Comparison of ENCODE assay signal across 8 mouse cellular contexts in genomic region chr12:111434745-111435327, GRCm38 (mm10). TPM values are rescaled to one million over a fixed set of nuclear protein-coding genes. Genes with fewer than 3 reads are reported as not detected.
DNase-seq lines count a peak whose midpoint lies in the region; ATAC-seq and TF ChIP-seq lines count a peak whose summit lies in the region.

No protein-coding gene starts in this region.

- WGBS in heart, embryonic 14.5 days, result 13% methylated on average over 8 of the region's 8 CpGs
- WGBS in liver, adult 2 months, result 45% methylated on average over 8 of the region's 8 CpGs

- no peak overlapping the region for H3K9ac ChIP-seq in heart, embryonic 14.5 days (ENCODE audit: low read length)
- H3K9ac ChIP-seq in liver, adult 2 months (ENCODE audit: low read depth, low read length), result no peak overlapping the region

- no peak overlapping the region for H3K4me3 ChIP-seq in C2C12 (ENCODE audit: insufficient read depth, poor library complexity, severe bottlenecking)
- H3K4me3 ChIP-seq in heart, embryonic 14.5 days (ENCODE audit: control insufficient read depth in 1 of 2, insufficient read depth in 1 of 2, low read depth in 1 of 2, low read length in 2 of 2), result no peak overlapping the region
- H3K4me3 ChIP-seq in liver, adult 2 months (ENCODE audit: insufficient read depth, low read depth, low read length), result no peak overlapping the region

- no peaks in the 10 kb centered on the region for H3K79me3 ChIP-seq in C2C12 (ENCODE audit: low read depth)

- no peak overlapping the region for H3ac ChIP-seq in C2C12 (ENCODE audit: control insufficient read depth, insufficient read length, low read depth)

- TF ChIP-seq CTCF in C2C12 (IDR thresholded peaks at IDR 0.05; ENCODE audit: control insufficient read depth, insufficient read depth, insufficient read length), result no peak
- TF ChIP-seq CTCF in liver, adult 2 months (IDR thresholded peaks at IDR 0.05; ENCODE audit: low read depth, low read length), result no peak

- peak; percentile 57 for ATAC-seq in heart, embryonic 14.5 days (ENCODE audit: insufficient number of reproducible peaks, insufficient read depth, low FRiP score, low read depth)

- H3K27ac ChIP-seq in heart, embryonic 14.5 days (replicated peaks in 1 of 2; ENCODE audit: control insufficient read depth in 1 of 2, insufficient read depth in 1 of 2, low read depth in 2 of 2, low read length in 2 of 2), result peak overlapping the region; percentile 42 to 72; a peak in 3 of 4 replicates
- H3K27ac ChIP-seq in liver, adult 2 months (replicated peaks; ENCODE audit: insufficient read depth, low read depth, low read length), result 0 out of 2 replicates have a peak overlapping the region, but pooled peaks have one; percentile 8

- no peaks in the 10 kb centered on the region for H3K27me3 ChIP-seq in C2C12 (ENCODE audit: control insufficient read depth, insufficient read depth, insufficient read length)
- H3K27me3 ChIP-seq in heart, embryonic 14.5 days (ENCODE audit: control insufficient read depth, insufficient read depth, low read length), result peaks cover 51% of the 10 kb centered on the region
- H3K27me3 ChIP-seq in liver, adult 2 months (ENCODE audit: control insufficient read depth, insufficient read depth, low read length), result no peaks in the 10 kb centered on the region

- no peaks in the 10 kb centered on the region for H3K9me3 ChIP-seq in heart, embryonic 14.5 days (ENCODE audit: control insufficient read depth, low read length)

- H3K79me2 ChIP-seq in C2C12 (ENCODE audit: control insufficient read depth, insufficient read depth), result peaks cover 19% of the 10 kb centered on the region
- no peaks in the 10 kb centered on the region for H3K79me2 ChIP-seq in liver, adult 2 months (ENCODE audit: control insufficient read depth, insufficient read depth, low read length)

- peak overlapping the region; percentile 3; the same call in 1 of the 2 replicates for H3K4me2 ChIP-seq in heart, embryonic 14.5 days (ENCODE audit: low read length)

- H3K36me3 ChIP-seq in C2C12 (ENCODE audit: control insufficient read depth, insufficient read depth), result no peaks in the 10 kb centered on the region
- no peaks in the 10 kb centered on the region for H3K36me3 ChIP-seq in heart, embryonic 14.5 days (ENCODE audit: control insufficient read depth, insufficient read depth, low read length)
- H3K36me3 ChIP-seq in liver, adult 2 months (ENCODE audit: control insufficient read depth, insufficient read depth, low read length), result no peaks in the 10 kb centered on the region

- peaks cover 22 to 42% of the 10 kb centered on the region in 2 experiments for H3K4me1 ChIP-seq in heart, embryonic 14.5 days (ENCODE audit: control insufficient read depth in 2 of 2, insufficient read depth in 2 of 2, low read length in 2 of 2)
- peaks cover 26% of the 10 kb centered on the region for H3K4me1 ChIP-seq in liver, adult 2 months (ENCODE audit: control insufficient read depth, insufficient read depth, low read length)

- TF ChIP-seq POLR2A in liver, adult 2 months (IDR thresholded peaks at IDR 0.05; ENCODE audit: extremely low read depth, insufficient read depth, low read length), result no peak

- peak; percentile 74 for DNase-seq in adrenal gland, adult 2 months
- no peak for DNase-seq in adrenal gland, adult 8-10 months
- DNase-seq in liver, adult 2 months (ENCODE audit: extremely low read depth, low read depth, low spot score), result no peak
- DNase-seq in thymus, postnatal 36 days, result no peak
- no peak for DNase-seq in gastrocnemius, postnatal 10 days
- no peak for DNase-seq in B cell, adult 2 months

TF ChIP-seq in C2C12, 6 proteins besides CTCF, POLR2A, EP300 and RAD21:
- TF ChIP-seq USF1 (IDR thresholded peaks at IDR 0.05; ENCODE audit: low read depth), result no peak
- TF ChIP-seq FOSL1 (IDR thresholded peaks at IDR 0.05; ENCODE audit: insufficient read depth, low read length, poor library complexity, severe bottlenecking), result no peak
- no peak for TF ChIP-seq MAX (IDR thresholded peaks at IDR 0.05)
- TF ChIP-seq CEBPB (IDR thresholded peaks at IDR 0.05; ENCODE audit: low read depth), result no peak
- TF ChIP-seq MYOD1 (IDR thresholded peaks at IDR 0.05; ENCODE audit: control insufficient read depth, insufficient read length, low read depth), result peak; percentile 45

RNA-seq across cellular contexts. Expression of gene Tnfaip2, which starts 7.4 kb away (rescaled TPM):
- 10 to 100 TPM; 12.2 to 19.5 TPM for total RNA-seq in adrenal gland, adult 2 months (2021)
- 15.8 and 22.7 TPM in 2 replicates for polyA plus RNA-seq in adrenal gland, adult 2 months (2012; rRNA removed)
- total RNA-seq in adrenal gland, adult 8-10 months (2022), result 10 to 100 TPM; 14.3 to 28.0 (median 17.7) TPM
- polyA plus RNA-seq in C2C12 (2012; fragmentation: generic; extraction: Trizol), result 119 TPM
- polyA plus RNA-seq in heart, embryonic 14.5 days (2014; fragmentation: Nextera tagmentation; extraction: Ambion mirVana), result 5.5 and 6.9 TPM in 2 replicates
- total RNA-seq in liver, adult 2 months (2014; rRNA removed), result 10.0 and 14.6 TPM in 2 replicates
- 28.9 and 29.1 TPM in 2 replicates for polyA plus RNA-seq in liver, adult 2 months (2012; rRNA removed)
- 10 to 100 TPM; 37.0 to 47.7 TPM for total RNA-seq in gastrocnemius, postnatal 10 days (2021)

RNA-seq across cellular contexts. Expression of gene Exoc3l4, which starts 18.0 kb away (rescaled TPM):
- 1 to 10 TPM; 4.7 to 7.7 TPM for total RNA-seq in adrenal gland, adult 2 months (2021)
- 12.7 and 13.9 TPM in 2 replicates for polyA plus RNA-seq in adrenal gland, adult 2 months (2012; rRNA removed)
- 10 to 100 TPM in 1 of 4 experiments, 1 to 10 TPM in 3; 3.2 to 10.0 (median 7.8) TPM for total RNA-seq in adrenal gland, adult 8-10 months (2022)
- polyA plus RNA-seq in C2C12 (2012; fragmentation: generic; extraction: Trizol), result 58.3 TPM
- polyA plus RNA-seq in heart, embryonic 14.5 days (2014; fragmentation: Nextera tagmentation; extraction: Ambion mirVana), result 8.1 and 9.4 TPM in 2 replicates
- total RNA-seq in liver, adult 2 months (2014; rRNA removed), result 1.0 and 1.2 TPM in 2 replicates
- polyA plus RNA-seq in liver, adult 2 months (2012; rRNA removed), result 3.0 and 3.4 TPM in 2 replicates
- total RNA-seq in gastrocnemius, postnatal 10 days (2021), result 10 to 100 TPM; 20.3 to 26.0 TPM

RNA-seq across cellular contexts. Expression of gene Lbhd2, which starts 28.2 kb away (rescaled TPM):
- total RNA-seq in adrenal gland, adult 2 months (2021), result under 1 TPM; 0.46 to 0.48 TPM
- polyA plus RNA-seq in adrenal gland, adult 2 months (2012; rRNA removed), result 0.17 and 0.30 TPM in 2 replicates
- 1 to 10 TPM in 1 of 4 experiments, under 1 TPM in 3; 0.67 to 1.0 (median 0.78) TPM for total RNA-seq in adrenal gland, adult 8-10 months (2022)
- not detected for polyA plus RNA-seq in C2C12 (2012; fragmentation: generic; extraction: Trizol)
- polyA plus RNA-seq in heart, embryonic 14.5 days (2014; fragmentation: Nextera tagmentation; extraction: Ambion mirVana), result 1.2 TPM in 1 of 2 replicates, not detected in the other
- not detected in 2 replicates for total RNA-seq in liver, adult 2 months (2014; rRNA removed)
- not detected in 2 replicates for polyA plus RNA-seq in liver, adult 2 months (2012; rRNA removed)
- under 1 TPM in 1 of 2 experiments, not detected in 1; 0.70 TPM for total RNA-seq in gastrocnemius, postnatal 10 days (2021)

RNA-seq across cellular contexts. Expression of gene Gm266, which starts 50.8 kb away (rescaled TPM):
- under 1 TPM in 1 of 2 experiments, not detected in 1; 0.23 TPM for total RNA-seq in adrenal gland, adult 2 months (2021)
- polyA plus RNA-seq in adrenal gland, adult 2 months (2012; rRNA removed), result 0.10 and 1.2 TPM in 2 replicates
- total RNA-seq in adrenal gland, adult 8-10 months (2022), result not detected
- 2.1 TPM for polyA plus RNA-seq in C2C12 (2012; fragmentation: generic; extraction: Trizol)
- 1.1 and 1.4 TPM in 2 replicates for polyA plus RNA-seq in heart, embryonic 14.5 days (2014; fragmentation: Nextera tagmentation; extraction: Ambion mirVana)
- not detected in 2 replicates for total RNA-seq in liver, adult 2 months (2014; rRNA removed)
- polyA plus RNA-seq in liver, adult 2 months (2012; rRNA removed), result not detected in 2 replicates
- total RNA-seq in gastrocnemius, postnatal 10 days (2021), result 1 to 10 TPM; 4.7 to 6.5 TPM

RNA-seq across cellular contexts. Expression of gene Cdc42bpb, which starts 57.3 kb away (rescaled TPM):
- 100 to 1,000 TPM; 119 to 120 TPM for total RNA-seq in adrenal gland, adult 2 months (2021)
- 339 and 354 TPM in 2 replicates for polyA plus RNA-seq in adrenal gland, adult 2 months (2012; rRNA removed)
- total RNA-seq in adrenal gland, adult 8-10 months (2022), result 100 to 1,000 TPM; 112 to 162 (median 141) TPM
- polyA plus RNA-seq in C2C12 (2012; fragmentation: generic; extraction: Trizol), result 48.1 TPM
- 27.0 and 28.9 TPM in 2 replicates for polyA plus RNA-seq in heart, embryonic 14.5 days (2014; fragmentation: Nextera tagmentation; extraction: Ambion mirVana)
- 19.5 and 28.7 TPM in 2 replicates for total RNA-seq in liver, adult 2 months (2014; rRNA removed)
- 96.3 and 122 TPM in 2 replicates for polyA plus RNA-seq in liver, adult 2 months (2012; rRNA removed)
- total RNA-seq in gastrocnemius, postnatal 10 days (2021), result 10 to 100 TPM; 48.3 to 55.8 TPM
